Comparison of ENCODE assay signal across 10 mouse cellular contexts in the genomic region with DNA sequence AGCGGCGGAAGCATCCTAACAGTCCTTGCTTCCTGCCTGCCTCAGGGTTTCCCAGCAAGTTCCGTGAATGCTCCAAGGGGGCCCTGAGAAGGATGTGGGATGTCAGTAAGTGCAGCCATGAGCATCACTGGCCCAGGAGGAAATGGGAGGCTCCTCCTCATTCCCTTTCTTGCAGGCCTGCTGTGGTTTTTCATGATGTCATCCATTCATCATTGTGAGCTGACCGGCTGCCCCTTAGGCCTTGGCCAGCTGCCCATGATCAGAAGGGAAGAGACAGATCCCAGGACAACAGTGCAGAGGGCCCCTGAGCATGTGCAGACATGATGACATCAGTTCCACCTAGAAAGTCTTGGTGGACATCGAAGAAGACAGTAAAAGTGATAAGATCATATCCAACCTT. TPM values are rescaled to one million over a fixed set of nuclear protein-coding genes. Genes with fewer than 3 reads are reported as not detected.
A peak's percentile ranks its signal among the peaks of the same experiment; 100 is the strongest.
DNase-seq lines count a peak whose midpoint lies in the region; ATAC-seq lines count a peak whose summit lies in the region.
"Had no signal": no experiment of that assay in that cellular context is flagged by ENCODE, and none has a peak within 500 bp of the region (broad histone marks: within the 10 kb centered on the region; RNA-seq: fewer than 3 reads in every experiment).

TSS of gene Fam71f1 (plus strand) at position 262 of the 400 bp plus-strand sequence.

- DNase-seq in embryo, embryonic 10.5 days (ENCODE audit: low spot score): peak; percentile 36
- peak; percentile 39 for DNase-seq in kidney, adult 9 months
- DNase-seq in thymus, postnatal 4 days: no peak
- no peak for DNase-seq in B cell, adult 2 months
- DNase-seq in frontal cortex, postnatal 25 days (ENCODE audit: low spot score in 2 of 2): no peak

- peak within 1 kb of the TSS; percentile 17 for H3K4me3 ChIP-seq in megakaryocyte, embryonic 14.5 days (replicated peaks)
- no peak within 1 kb of the TSS for H3K4me3 ChIP-seq in stomach, embryonic 15.5 days (replicated peaks)
- H3K4me3 ChIP-seq: forebrain, embryonic 12.5 days; midbrain, embryonic 12.5 days had no signal

- WGBS in stomach, embryonic 15.5 days: 34% methylated on average over 5 of the region's 5 CpGs

- no peak within 1 kb of the TSS for H3K4me2 ChIP-seq in stomach, embryonic 15.5 days
- H3K4me2 ChIP-seq: forebrain, embryonic 12.5 days; midbrain, embryonic 12.5 days had no signal

- H3K9me3 ChIP-seq in megakaryocyte, embryonic 14.5 days: peaks cover 16% of the 10 kb centered on the region
- H3K9me3 ChIP-seq in stomach, embryonic 15.5 days: no peaks in the 10 kb centered on the region
- H3K9me3 ChIP-seq: forebrain, embryonic 12.5 days; midbrain, embryonic 12.5 days had no signal

- peaks cover 53% of the 10 kb centered on the region for H3K4me1 ChIP-seq in megakaryocyte, embryonic 14.5 days
- peaks cover 5% of the 10 kb centered on the region; the same call in 1 of the 2 replicates for H3K4me1 ChIP-seq in stomach, embryonic 15.5 days
- H3K4me1 ChIP-seq: forebrain, embryonic 12.5 days; midbrain, embryonic 12.5 days had no signal

- no peak within 1 kb of the TSS for H3K9ac ChIP-seq in stomach, embryonic 15.5 days
- H3K9ac ChIP-seq: forebrain, embryonic 12.5 days; midbrain, embryonic 12.5 days had no signal

- peaks cover 25% of the 10 kb centered on the region for H3K27me3 ChIP-seq in megakaryocyte, embryonic 14.5 days (replicated peaks)
- H3K27me3 ChIP-seq in stomach, embryonic 15.5 days (replicated peaks): no peaks in the 10 kb centered on the region
- H3K27me3 ChIP-seq: forebrain, embryonic 12.5 days; midbrain, embryonic 12.5 days had no signal

- no peaks in the 10 kb centered on the region for H3K36me3 ChIP-seq in megakaryocyte, embryonic 14.5 days (replicated peaks; ENCODE audit: low read length)
- no peaks in the 10 kb centered on the region for H3K36me3 ChIP-seq in stomach, embryonic 15.5 days
- H3K36me3 ChIP-seq: forebrain, embryonic 12.5 days; midbrain, embryonic 12.5 days had no signal

- ATAC-seq in megakaryocyte, adult 5-6 weeks (ENCODE audit: poor library complexity, severe bottlenecking): no peak
- peak; percentile 58; the same call in 1 of the 2 replicates for ATAC-seq in stomach, embryonic 15.5 days (ENCODE audit: insufficient read depth, low FRiP score, low read depth)

- H3K27ac ChIP-seq in stomach, embryonic 15.5 days: no peak within 1 kb of the TSS
- H3K27ac ChIP-seq: forebrain, embryonic 12.5 days; midbrain, embryonic 12.5 days had no signal

RNA-seq across cellular contexts. Expression of gene Fam71f1, which starts in this region (rescaled TPM):
- polyA plus RNA-seq in megakaryocyte, embryonic 14.5 days (2012; ENCODE audit: insufficient read depth, low replicate concordance): not detected in 2 replicates
- not detected in 2 replicates for total RNA-seq in megakaryocyte, adult 5-6 weeks (2015)
- not detected in 2 replicates for total RNA-seq in megakaryocyte, adult 5-6 weeks (2017)
- 0.09 and 0.13 TPM in 2 replicates for polyA plus RNA-seq in stomach, embryonic 15.5 days (2015; fragmentation: Nextera tagmentation; extraction: Ambion mirVana)
- polyA plus RNA-seq: forebrain, embryonic 12.5 days; midbrain, embryonic 12.5 days had no signal

Comparison
In these comparisons a context has a peak if more than half of its experiments do, and no peak if none do; other contexts are left out.
1. Peak in ATAC-seq in stomach, embryonic 15.5 days; RNA of the gene not detected or under 1 TPM.
2. DNase-seq: peak in embryo, embryonic 10.5 days (single experiment) and kidney, adult 9 months (single experiment); none in thymus, postnatal 4 days (single experiment), B cell, adult 2 months (0 of 2) and frontal cortex, postnatal 25 days (0 of 2).